Mouse (Mus musculus): ENCODE results near the gene Med13l.

Med13l gene

GRCm38 (mm10) chr5:118556387-118556937 is 4.0 kb upstream of the Med13l start:
- no peak for DNase-seq (ENCODE audit: low spot score in 2 of 2)

GRCm38 (mm10) chr5:118558841-118559240 is 1.6 kb upstream of the Med13l start:
- DNase-seq (ENCODE audit: low spot score in 2 of 2), result no peak

GRCm38 (mm10) chr5:118559584-118560384 is 695 bp upstream of the Med13l start:
- peak; percentile 81 to 89 for DNase-seq (ENCODE audit: low spot score in 2 of 2)

GRCm38 (mm10) chr5:118561086-118561987 is 858 bp downstream of the Med13l start:
- DNase-seq (ENCODE audit: low spot score in 2 of 2), result no peak

DNA sequence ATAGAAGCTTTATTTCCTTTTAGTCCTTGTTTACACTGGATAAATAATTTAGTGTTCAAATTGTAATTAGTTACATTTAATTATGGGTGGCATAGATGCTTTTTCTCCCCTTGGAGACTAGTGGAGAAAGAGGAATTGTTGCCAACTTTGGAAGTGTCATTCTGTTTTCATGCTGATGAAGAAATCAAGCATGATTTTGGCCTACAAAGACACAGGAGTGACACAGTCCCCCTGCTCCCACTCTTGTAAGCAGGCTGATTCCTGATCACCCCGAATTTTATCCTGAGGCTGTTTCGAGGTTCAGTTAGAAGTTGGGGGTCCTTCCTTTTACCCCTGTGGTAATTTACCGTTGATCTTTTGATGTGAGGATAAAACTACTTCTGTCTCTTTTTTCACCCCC is 1.7 kb downstream of the Med13l start:
- no peak for DNase-seq (ENCODE audit: low spot score in 2 of 2)

DNA sequence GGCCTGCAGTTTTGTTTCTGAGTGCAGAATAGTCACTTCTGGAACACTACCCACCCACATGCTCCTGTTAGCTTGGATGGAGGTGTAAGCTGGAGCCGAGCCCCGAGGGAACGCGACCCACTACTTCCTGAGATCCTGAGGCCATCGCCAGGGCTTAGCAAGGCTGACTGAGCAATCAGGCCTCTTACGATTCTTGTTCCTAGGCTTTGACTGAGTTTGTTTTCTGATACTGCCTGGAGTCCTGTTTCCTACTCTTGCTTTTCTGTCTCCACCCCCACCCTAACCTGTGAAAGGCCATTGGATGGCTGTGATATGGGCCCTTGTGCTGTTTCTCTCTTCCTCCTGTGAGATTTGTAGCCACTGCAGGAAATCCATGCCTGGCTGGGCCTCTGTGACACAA is 3.1 kb downstream of the Med13l start:
- DNase-seq (ENCODE audit: low spot score in 2 of 2), result no peak

DNA sequence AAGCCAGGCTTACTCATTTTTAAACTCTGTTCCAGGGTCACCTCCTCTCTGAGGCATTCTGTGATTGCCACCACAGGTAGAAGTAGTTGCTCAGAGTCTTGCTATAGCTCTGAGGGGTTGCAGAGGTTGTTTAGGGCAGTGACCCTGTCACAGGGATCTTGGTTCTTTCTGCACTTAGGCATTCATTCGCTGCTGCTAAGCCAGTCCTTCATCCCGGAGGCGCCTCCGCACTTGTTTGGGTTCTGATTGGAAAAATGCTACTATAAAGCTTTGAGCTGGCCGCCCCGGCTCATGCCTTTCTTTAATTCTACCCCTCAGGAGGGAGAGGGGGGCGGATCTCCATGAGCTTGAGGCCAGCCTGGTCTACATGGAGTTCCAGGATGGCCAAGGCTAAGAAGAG is 6.9 kb downstream of the Med13l start:
- DNase-seq (ENCODE audit: low spot score in 2 of 2), result no peak

DNA sequence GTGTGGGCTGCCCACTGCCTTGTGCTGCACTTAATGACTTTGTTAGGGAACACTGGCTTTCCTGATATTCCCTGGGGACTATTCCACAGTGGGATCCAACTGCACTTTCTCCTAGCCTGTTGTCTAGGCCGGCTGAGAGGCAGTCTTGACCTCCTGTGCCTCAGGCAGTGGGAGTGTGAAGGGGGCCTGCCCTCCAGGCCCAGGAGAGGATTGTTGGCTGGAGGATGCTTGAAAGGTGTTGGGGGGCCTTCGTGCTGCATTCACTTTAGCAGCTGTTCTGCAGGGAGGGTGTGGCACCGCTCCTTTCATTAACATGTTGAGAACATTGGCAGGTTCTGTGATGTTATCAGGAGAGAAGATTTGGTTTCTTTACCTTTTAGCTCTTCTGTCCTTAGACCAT is 8.5 kb downstream of the Med13l start:
- DNase-seq (ENCODE audit: low spot score in 2 of 2), result no peak

- DNase-seq (ENCODE audit: low spot score in 2 of 2), result no peak
Measured at GRCm38 (mm10) chr5:118569606-118570580, 9.4 kb downstream of the Med13l start.

DNA sequence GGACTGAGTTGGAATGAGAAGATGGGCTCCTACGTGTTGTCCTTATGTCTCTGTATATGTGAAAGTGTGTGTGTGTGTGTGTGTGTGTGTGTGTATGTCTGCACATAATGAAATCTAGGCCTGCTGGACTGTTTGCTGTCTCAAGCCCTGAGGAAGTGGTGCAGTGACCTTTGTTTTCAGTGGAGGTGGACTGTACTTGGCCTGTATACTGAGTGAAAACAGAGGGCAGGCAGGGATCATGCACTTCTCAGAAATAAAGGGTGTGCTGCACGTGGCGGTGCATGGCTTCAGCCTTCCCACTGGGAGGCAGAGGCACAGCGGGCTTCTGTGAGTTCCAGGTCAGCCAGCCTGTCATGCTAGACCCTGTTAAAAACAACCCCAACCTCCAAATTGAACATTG is 11.0 kb downstream of the Med13l start:
- DNase-seq (ENCODE audit: low spot score in 2 of 2), result no peak

GRCm38 (mm10) chr5:118574236-118574635 is 13.8 kb downstream of the Med13l start:
- no peak for DNase-seq (ENCODE audit: low spot score in 2 of 2)

DNA sequence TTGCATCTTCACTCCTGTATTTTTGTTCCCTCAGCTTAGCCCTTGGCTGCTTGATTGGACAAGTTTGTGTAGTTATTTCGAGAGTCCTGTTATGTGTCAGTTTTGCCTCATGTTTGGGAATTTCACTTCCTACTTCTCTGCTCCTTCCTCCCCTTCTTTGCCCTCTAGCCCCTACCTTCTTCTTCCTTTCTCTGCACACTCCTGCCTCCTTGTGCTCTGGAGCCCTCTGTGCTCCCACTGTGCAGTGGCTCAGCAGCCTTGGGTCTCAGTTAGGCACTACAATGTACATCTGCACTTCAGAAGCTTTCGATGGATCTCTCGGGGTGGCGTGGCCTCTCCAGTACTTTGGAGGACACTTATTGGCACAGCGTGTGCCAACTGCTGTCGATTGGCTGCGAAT is 14.5 kb downstream of the Med13l start:
- no peak for DNase-seq (ENCODE audit: low spot score in 2 of 2)

- no peak for DNase-seq (ENCODE audit: low spot score in 2 of 2)
Measured at GRCm38 (mm10) chr5:118575909-118576308, 15.4 kb downstream of the Med13l start.

- DNase-seq (ENCODE audit: low spot score in 2 of 2), result no peak
Measured at GRCm38 (mm10) chr5:118576731-118577130, 16.3 kb downstream of the Med13l start.

DNA sequence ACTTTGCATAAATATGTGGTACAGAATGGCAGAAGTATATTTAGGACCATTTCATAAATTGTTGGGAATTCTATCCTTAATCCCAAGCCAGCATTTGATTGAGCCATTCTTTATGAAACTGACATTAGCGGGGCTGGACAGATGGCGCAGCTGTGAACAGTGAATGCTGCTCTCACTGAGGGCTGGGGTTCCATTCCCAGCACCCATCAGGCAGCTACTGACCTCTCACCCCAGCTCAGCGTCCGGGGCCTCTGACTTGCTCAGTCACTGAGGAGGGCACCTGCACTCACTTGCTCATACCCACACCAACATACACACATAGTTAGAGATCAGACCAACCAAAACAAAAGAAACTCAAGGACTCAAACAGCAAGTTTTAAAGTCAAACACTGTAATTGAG is 24.9 kb downstream of the Med13l start:
- no peak for DNase-seq (ENCODE audit: low spot score in 2 of 2)

GRCm38 (mm10) chr5:118586560-118586959 is 26.1 kb downstream of the Med13l start:
- DNase-seq (ENCODE audit: low spot score in 2 of 2), result no peak

DNA sequence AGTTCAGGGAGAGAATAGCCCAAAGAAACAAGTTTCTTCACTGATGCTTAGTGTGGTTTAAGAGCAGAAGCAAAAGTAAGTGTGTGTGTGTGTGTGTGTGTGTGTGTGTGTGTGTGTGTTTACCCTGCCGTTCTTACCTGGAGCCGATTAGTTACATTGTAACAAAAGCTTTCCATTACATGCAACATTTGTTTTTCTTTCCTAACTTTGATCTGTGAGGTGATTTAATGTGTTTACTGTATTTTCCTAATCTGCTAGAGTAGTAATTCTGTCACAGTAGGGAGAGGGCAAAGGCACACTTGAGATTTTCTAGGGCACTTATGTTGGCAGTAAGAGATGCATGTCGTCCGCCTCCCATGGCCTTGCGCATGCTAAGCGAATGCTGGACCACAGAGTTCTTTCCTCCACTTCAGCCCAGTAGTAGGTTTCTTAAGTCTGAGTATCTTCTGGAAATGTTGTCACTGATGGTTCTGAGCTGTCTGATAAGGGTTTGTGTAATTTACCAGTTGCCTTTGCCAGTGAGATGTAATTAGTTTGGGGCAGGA is 28.0 kb downstream of the Med13l start:
- DNase-seq (ENCODE audit: low spot score in 2 of 2), result no peak

GRCm38 (mm10) chr5:118589186-118589892 is 28.9 kb downstream of the Med13l start:
- no peak for DNase-seq (ENCODE audit: low spot score in 2 of 2)

GRCm38 (mm10) chr5:118590868-118591267 is 30.4 kb downstream of the Med13l start:
- no peak for DNase-seq (ENCODE audit: low spot score in 2 of 2)

- DNase-seq (ENCODE audit: low spot score in 2 of 2), result no peak
Measured at GRCm38 (mm10) chr5:118591826-118592499, 31.5 kb downstream of the Med13l start.
